Mouse (Mus musculus) megakaryocyte, embryonic 14.5 days (primary cell): Measurements from ENCODE around the gene Ecpas.

Experiments
- FLI1 ChIP-seq: IDR thresholded peaks from 2 replicates; pipeline ENCODE4 v1.6.1; 2012; ENCODE audit warnings: low read length, inconsistent platforms, mixed read lengths
- GATA1 ChIP-seq: IDR thresholded peaks from 3 replicates; pipeline ENCODE4 v1.6.1; 2012; ENCODE audit warnings: mixed read lengths, low read length, inconsistent platforms, borderline replicate concordance

DNA sequence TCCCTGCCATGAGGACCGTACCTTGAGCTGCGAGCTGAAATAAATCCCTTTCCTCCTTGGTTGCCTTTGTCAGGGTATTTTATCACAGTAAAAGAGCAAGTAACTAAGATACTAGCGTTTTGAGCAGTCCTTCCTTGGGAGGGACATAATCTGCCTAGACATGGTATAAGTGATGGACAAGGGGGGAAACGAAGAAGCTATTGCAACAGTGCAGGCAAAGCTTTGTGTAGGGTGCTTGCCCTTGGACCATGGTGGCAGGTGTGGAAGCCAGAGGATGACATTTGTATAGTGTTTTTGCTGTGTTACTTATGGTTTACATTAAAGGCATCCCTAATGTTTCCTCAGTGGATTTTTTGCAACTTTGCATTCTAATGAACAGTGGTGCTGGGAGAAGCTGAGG is 30.4 kb upstream of the Ecpas start:
- no peak for TF ChIP-seq GATA1
- no peak for TF ChIP-seq FLI1
